Mouse (Mus musculus): ENCODE results near the gene Rrn3.

Rrn3 gene

GRCm38 (mm10) chr16:13853886-13854285, 73.4 kb downstream of the Rrn3 start:
- DNase-seq: no peak
